ENCODE assay signal across 26 mouse cellular contexts in genomic region chr4:141865600-141865999, GRCm38 (mm10). TPM values are rescaled to one million over a fixed set of nuclear protein-coding genes. Genes with fewer than 3 reads are reported as not detected.
DNase-seq lines count a peak whose midpoint lies in the region; ATAC-seq lines count a peak whose summit lies in the region.
"Had no signal": no experiment of that assay in that cellular context is flagged by ENCODE, and none has a peak within 500 bp of the region (broad histone marks: within the 10 kb centered on the region; RNA-seq: fewer than 3 reads in every experiment).

No protein-coding gene starts in this region.

- intact Hi-C loops in heart, postnatal 25 days (cut with DNase I), result no loop called here

- WGBS in heart, embryonic 15.5 days, result 84% methylated on average over 5 of the region's 5 CpGs

- H3K4me1 ChIP-seq in heart, embryonic 15.5 days (replicated peaks), result peaks cover 69% of the 10 kb centered on the region

- peaks cover 12% of the 10 kb centered on the region for H3K36me3 ChIP-seq in heart, embryonic 15.5 days
- H3K36me3 ChIP-seq: hindbrain, embryonic 15.5 days had no signal

- no peaks in the 10 kb centered on the region for H3K9me3 ChIP-seq in heart, embryonic 15.5 days (replicated peaks)
- H3K9me3 ChIP-seq: forebrain, embryonic 12.5 days; hindbrain, embryonic 15.5 days; intestine, embryonic 15.5 days; limb, embryonic 15.5 days; megakaryocyte, embryonic 14.5 days; neural tube, embryonic 13.5 days had no signal

- H3K27me3 ChIP-seq in heart, embryonic 15.5 days, result no peaks in the 10 kb centered on the region
- H3K27me3 ChIP-seq: forebrain, embryonic 12.5 days; hindbrain, embryonic 15.5 days; intestine, embryonic 15.5 days; limb, embryonic 15.5 days; megakaryocyte, embryonic 14.5 days; neural tube, embryonic 13.5 days had no signal

- peak overlapping the region; percentile 89 for H3K27ac ChIP-seq in heart, embryonic 15.5 days
- H3K27ac ChIP-seq: hindbrain, embryonic 15.5 days; intestine, embryonic 15.5 days had no signal

- H3K4me3 ChIP-seq in heart, embryonic 15.5 days, result no peak overlapping the region
- H3K4me3 ChIP-seq: forebrain, embryonic 12.5 days; hindbrain, embryonic 15.5 days; intestine, embryonic 15.5 days; layer of hippocampus, adult 2 months; limb, embryonic 15.5 days; megakaryocyte, embryonic 14.5 days; neural tube, embryonic 13.5 days had no signal

- H3K9ac ChIP-seq in heart, embryonic 15.5 days, result no peak overlapping the region
- H3K9ac ChIP-seq: forebrain, embryonic 12.5 days; hindbrain, embryonic 15.5 days; intestine, embryonic 15.5 days; limb, embryonic 15.5 days had no signal

- peak; percentile 40 for DNase-seq in cerebellum, adult 11-12 months
- DNase-seq in cerebellum, adult 8-10 months, result no peak
- DNase-seq in heart, postnatal 25 days (ENCODE audit: low spot score), result no peak
- peak; percentile 29 to 46 for DNase-seq in kidney, postnatal 36 days
- DNase-seq in kidney, postnatal 10 days, result no peak
- DNase-seq in gonadal fat pad, adult 2 months (ENCODE audit: low read depth), result peak; percentile 77
- DNase-seq: cerebellum, postnatal 36 days; heart, adult 18-20 months; heart, postnatal 36 days; layer of hippocampus, postnatal 36 days; lung, adult 2 months; midbrain, embryonic 14.5 days; right cerebral cortex, adult 18-20 months; thymus, postnatal 36 days had no signal

- ATAC-seq in heart, embryonic 15.5 days (replicated peaks; ENCODE audit: insufficient number of reproducible peaks, insufficient read depth, low FRiP score, low read depth), result no peak
- ATAC-seq: intestine, embryonic 15.5 days had no signal

- H3K4me2 ChIP-seq in heart, embryonic 15.5 days, result no peak overlapping the region
- H3K4me2 ChIP-seq: forebrain, embryonic 12.5 days; hindbrain, embryonic 15.5 days; intestine, embryonic 15.5 days; limb, embryonic 15.5 days; neural tube, embryonic 13.5 days had no signal

RNA-seq across cellular contexts. Expression of gene Efhd2, which starts 9.1 kb away (rescaled TPM):
- polyA plus RNA-seq in heart, embryonic 15.5 days (2015; fragmentation: Nextera tagmentation; extraction: Ambion mirVana), result 62.0 and 79.3 TPM in 2 replicates
- total RNA-seq in heart, postnatal 25 days (2021), result 10 to 100 TPM; 16.4 to 21.6 TPM
- 41.2 and 43.0 TPM in 2 replicates for polyA plus RNA-seq in gonadal fat pad, adult 2 months (2012; rRNA removed)

RNA-seq across cellular contexts. Expression of gene Ctrc, which starts 19.4 kb away (rescaled TPM):
- not detected in 2 replicates for polyA plus RNA-seq in heart, embryonic 15.5 days (2015; fragmentation: Nextera tagmentation; extraction: Ambion mirVana)
- not detected for total RNA-seq in heart, postnatal 25 days (2021)
- polyA plus RNA-seq in gonadal fat pad, adult 2 months (2012; rRNA removed), result 0.27 and 1.6 TPM in 2 replicates
- total RNA-seq: gastrocnemius, adult 8-10 months; heart, adult 18-20 months; heart, postnatal 36 days; layer of hippocampus, adult 2 months; layer of hippocampus, postnatal 36 days; left cerebral cortex, postnatal 25 days; MEL had no signal
- polyA plus RNA-seq: forebrain, embryonic 12.5 days; frontal cortex, adult 2 months; hindbrain, embryonic 15.5 days; limb, embryonic 15.5 days; lung, adult 2 months; midbrain, embryonic 14.5 days; neural tube, embryonic 13.5 days had no signal

RNA-seq across cellular contexts. Expression of gene Cela2a, which starts 39.6 kb away (rescaled TPM):
- 0.35 TPM in 1 of 2 replicates, not detected in the other for polyA plus RNA-seq in heart, embryonic 15.5 days (2015; fragmentation: Nextera tagmentation; extraction: Ambion mirVana)
- not detected for total RNA-seq in heart, postnatal 25 days (2021)
- 2.4 and 16.3 TPM in 2 replicates for polyA plus RNA-seq in gonadal fat pad, adult 2 months (2012; rRNA removed)
- total RNA-seq: gastrocnemius, adult 8-10 months; heart, adult 18-20 months; heart, postnatal 36 days; layer of hippocampus, adult 2 months; layer of hippocampus, postnatal 36 days; left cerebral cortex, postnatal 25 days; MEL had no signal
- polyA plus RNA-seq: forebrain, embryonic 12.5 days; limb, embryonic 15.5 days; midbrain, embryonic 14.5 days; neural tube, embryonic 13.5 days had no signal

Comparison
In these comparisons a context has a peak if more than half of its experiments do, and no peak if none do; other contexts are left out.
1. DNase-seq: peak in cerebellum, adult 11-12 months (single experiment), kidney, postnatal 36 days (2 of 2) and gonadal fat pad, adult 2 months (single experiment); none in cerebellum, adult 8-10 months (single experiment), heart, postnatal 25 days (single experiment) and kidney, postnatal 10 days (single experiment).